Mouse (Mus musculus) small intestine, adult 2 months (tissue): ENCODE measurements around the gene Eif3g.

ENCODE experiments used
- CTCF ChIP-seq: fragments of 200-500 bp; IDR thresholded peaks from 2 replicates; pipeline ENCODE4 v1.5.1; 2012; ENCODE audit warnings: low read depth, mild to moderate bottlenecking, control low read depth, inconsistent platforms, low read length, moderate library complexity, mixed read lengths; ENCODE audit not compliant: insufficient replicate concordance, insufficient read length; ENCODE audit errors: extremely low read depth
- POLR2A ChIP-seq: fragments of 200-500 bp; IDR thresholded peaks from 2 replicates; pipeline ENCODE4 v1.6.1; 2012; ENCODE audit warnings: low read depth, mild to moderate bottlenecking, control low read depth, inconsistent platforms, low read length, moderate library complexity

GRCm38 (mm10) chr9:20891339-20892103, 6.9 kb downstream of the Eif3g start:
- no peak for TF ChIP-seq CTCF
- TF ChIP-seq POLR2A = no peak
